Comparison of ENCODE assay signal across 24 mouse cellular contexts in genomic region chr16:95790691-95791090, GRCm38 (mm10).
A peak's percentile ranks its signal among the peaks of the same experiment; 100 is the strongest.
DNase-seq lines count a peak whose midpoint lies in the region; ATAC-seq lines count a peak whose summit lies in the region.
"Had no signal": no experiment of that assay in that cellular context is flagged by ENCODE, and none has a peak within 500 bp of the region (broad histone marks: within the 10 kb centered on the region; RNA-seq: fewer than 3 reads in every experiment).

No protein-coding gene starts in this region.

- no peak for ATAC-seq in kidney, embryonic 15.5 days (replicated peaks; ENCODE audit: low FRiP score)
- ATAC-seq in midbrain, embryonic 14.5 days (ENCODE audit: low FRiP score, low TSS enrichment) = no peak
- ATAC-seq: CD4-positive, CD25-positive, alpha-beta regulatory T cell, adult 4 months; forebrain, embryonic 16.5 days; hindbrain, embryonic 16.5 days; intestine, embryonic 16.5 days; midbrain, embryonic 16.5 days had no signal

- H3K27ac ChIP-seq in kidney, embryonic 15.5 days = no peak overlapping the region
- H3K27ac ChIP-seq in limb, embryonic 10.5 days = 0 out of 2 replicates have a peak overlapping the region, but pooled peaks have one; percentile 25
- H3K27ac ChIP-seq in midbrain, embryonic 14.5 days (replicated peaks; ENCODE audit: low read depth, low read length) = no peak overlapping the region
- H3K27ac ChIP-seq: embryonic facial prominence, embryonic 15.5 days; heart, embryonic 10.5 days; layer of hippocampus, adult 2 months; lung, embryonic 15.5 days; neural tube, embryonic 15.5 days had no signal

- H3K9me3 ChIP-seq in kidney, embryonic 15.5 days (replicated peaks) = no peaks in the 10 kb centered on the region
- H3K9me3 ChIP-seq in limb, embryonic 10.5 days (replicated peaks) = no peaks in the 10 kb centered on the region
- H3K9me3 ChIP-seq in midbrain, embryonic 14.5 days (ENCODE audit: control insufficient read depth, low read length) = no peaks in the 10 kb centered on the region
- H3K9me3 ChIP-seq: embryonic facial prominence, embryonic 15.5 days; heart, embryonic 10.5 days; lung, embryonic 15.5 days; neural tube, embryonic 15.5 days had no signal

- peak; percentile 36 to 77 for DNase-seq in adrenal gland, adult (ENCODE audit: inconsistent age in 2 of 2, low spot score in 1 of 2)
- no peak for DNase-seq in adrenal gland, adult 18-20 months (ENCODE audit: low spot score in 2 of 2)
- peak; percentile 11 for DNase-seq in kidney, adult 18-20 months
- peak; percentile 28 for DNase-seq in lung, postnatal 14 days
- DNase-seq in lung, postnatal 36 days = no peak
- no peak for DNase-seq in limb, embryonic 10.5 days (ENCODE audit: low spot score)
- no peak for DNase-seq in midbrain, embryonic 14.5 days
- DNase-seq: cerebellum, adult 18-20 months; cerebellum, postnatal 25 days; embryo, embryonic 11 days; gastrocnemius, postnatal 25 days; right cerebral cortex, postnatal 4 days; thymus, adult 2 months had no signal

- H3K27me3 ChIP-seq in kidney, embryonic 15.5 days = no peaks in the 10 kb centered on the region
- H3K27me3 ChIP-seq in limb, embryonic 10.5 days (ENCODE audit: low read depth, poor library complexity, severe bottlenecking) = no peaks in the 10 kb centered on the region
- no peaks in the 10 kb centered on the region for H3K27me3 ChIP-seq in midbrain, embryonic 14.5 days (ENCODE audit: control insufficient read depth, insufficient read depth, low read length)
- H3K27me3 ChIP-seq: embryonic facial prominence, embryonic 15.5 days; lung, embryonic 15.5 days; neural tube, embryonic 15.5 days had no signal

- no peak overlapping the region for H3K9ac ChIP-seq in kidney, embryonic 15.5 days
- H3K9ac ChIP-seq in midbrain, embryonic 14.5 days (replicated peaks; ENCODE audit: low read length) = no peak overlapping the region
- H3K9ac ChIP-seq: embryonic facial prominence, embryonic 15.5 days; lung, embryonic 15.5 days; neural tube, embryonic 15.5 days had no signal

- no peak overlapping the region for H3K4me3 ChIP-seq in kidney, embryonic 15.5 days (replicated peaks)
- H3K4me3 ChIP-seq in limb, embryonic 10.5 days = no peak overlapping the region
- H3K4me3 ChIP-seq in midbrain, embryonic 14.5 days (replicated peaks; ENCODE audit: low read depth, low read length) = no peak overlapping the region
- H3K4me3 ChIP-seq: embryonic facial prominence, embryonic 15.5 days; heart, embryonic 10.5 days; layer of hippocampus, adult 2 months; lung, embryonic 15.5 days; neural tube, embryonic 15.5 days had no signal

- WGBS in kidney, embryonic 15.5 days = 51% methylated on average over 4 of the region's 4 CpGs
- WGBS in limb, embryonic 10.5 days = 85% methylated on average over 4 of the region's 4 CpGs
- 82% methylated on average over 4 of the region's 4 CpGs for WGBS in midbrain, embryonic 14.5 days

- H3K36me3 ChIP-seq in kidney, embryonic 15.5 days = no peaks in the 10 kb centered on the region
- no peaks in the 10 kb centered on the region for H3K36me3 ChIP-seq in limb, embryonic 10.5 days
- H3K36me3 ChIP-seq in midbrain, embryonic 14.5 days (ENCODE audit: control insufficient read depth, insufficient read depth, low read length) = no peaks in the 10 kb centered on the region
- H3K36me3 ChIP-seq: embryonic facial prominence, embryonic 15.5 days; heart, embryonic 10.5 days; lung, embryonic 15.5 days; neural tube, embryonic 15.5 days had no signal

- no peak overlapping the region for H3K4me2 ChIP-seq in kidney, embryonic 15.5 days
- H3K4me2 ChIP-seq in midbrain, embryonic 14.5 days (ENCODE audit: low read length) = no peak overlapping the region
- H3K4me2 ChIP-seq: embryonic facial prominence, embryonic 15.5 days; lung, embryonic 15.5 days; neural tube, embryonic 15.5 days had no signal

- H3K4me1 ChIP-seq in kidney, embryonic 15.5 days = peaks cover 12% of the 10 kb centered on the region
- H3K4me1 ChIP-seq in limb, embryonic 10.5 days = peaks cover 26% of the 10 kb centered on the region
- no peaks in the 10 kb centered on the region for H3K4me1 ChIP-seq in midbrain, embryonic 14.5 days (ENCODE audit: control insufficient read depth, insufficient read depth, low read length)

Comparison
In these comparisons a context has a peak if more than half of its experiments do, and no peak if none do; other contexts are left out.
1. DNase-seq: peak in adrenal gland, adult (2 of 2), kidney, adult 18-20 months (single experiment) and lung, postnatal 14 days (single experiment); none in adrenal gland, adult 18-20 months (0 of 2), lung, postnatal 36 days (single experiment), limb, embryonic 10.5 days (single experiment) and midbrain, embryonic 14.5 days (single experiment).